Mouse (Mus musculus) layer of hippocampus, postnatal 25 days (tissue): ENCODE results near the gene Lrrc28. TPM values are rescaled to one million over a fixed set of nuclear protein-coding genes. Genes with fewer than 3 reads are reported as not detected.

Experiments used
- total RNA-seq, 2 experiments: library from RNA; stranded (reverse); gene quantifications; 2 replicates each; pipeline ENCODE4 v1.2.3; 2021

Gene Lrrc28
- total RNA-seq, 2 experiments from 2014 or later, result 35.8 to 37.3 TPM

Other genes starting within 250 kb of the Lrrc28 start
- gene Ttc23, start 2.1 kb upstream of the Lrrc28 start, total RNA-seq, result 1 to 10 TPM; 6.2 to 6.3 TPM
- 10 to 100 TPM; 18.9 to 19.5 TPM for gene Synm, start 114.5 kb upstream of the Lrrc28 start, total RNA-seq